Mouse (Mus musculus): ENCODE measurements around the gene Haus6. TPM values are rescaled to one million over a fixed set of nuclear protein-coding genes. Genes with fewer than 3 reads are reported as not detected.

The Haus6 gene
- 1.3 and 3.5 TPM in 2 replicates for polyA plus RNA-seq (2012; rRNA removed; ENCODE audit: low replicate concordance)

GRCm38 (mm10) chr4:86611524-86612288 lies at the start of gene Haus6:
Gene Haus6 (minus strand): TSS chr4:86612055.

GRCm38 (mm10) chr4:86575283-86575983 lies 36.4 kb downstream of the Haus6 start, which contains the start of gene Rraga:
Gene Rraga (plus strand): TSS chr4:86575668.

GRCm38 (mm10) chr4:86558228-86558627 lies 53.6 kb downstream of the Haus6 start, which contains the start of gene Saxo1:
Gene Saxo1 (minus strand): TSS chr4:86558328.

Other genes starting within 250 kb of the Haus6 start
- gene Saxo1, start 53.7 kb downstream of the Haus6 start, polyA plus RNA-seq (2012; rRNA removed; ENCODE audit: low replicate concordance) = not detected in 2 replicates
- gene Rraga, start 36.4 kb downstream of the Haus6 start, polyA plus RNA-seq (2012; rRNA removed; ENCODE audit: low replicate concordance) = 19.1 and 23.1 TPM in 2 replicates
- gene Plin2, start 58.0 kb upstream of the Haus6 start, polyA plus RNA-seq (2012; rRNA removed; ENCODE audit: low replicate concordance) = 82.9 and 94.5 TPM in 2 replicates
- 1.9 TPM in 2 replicates for gene Dennd4c, start 136.5 kb upstream of the Haus6 start, polyA plus RNA-seq (2012; rRNA removed; ENCODE audit: low replicate concordance)
- gene Rps6, start 245.4 kb upstream of the Haus6 start, polyA plus RNA-seq (2012; rRNA removed; ENCODE audit: low replicate concordance) = 117 and 158 TPM in 2 replicates

All from duodenum, adult 2 months (tissue).